Mouse (Mus musculus) bone marrow, adult 2 months (tissue): ENCODE data around the gene Olfr1392.

ENCODE experiments used
- CTCF ChIP-seq: fragments of 200-500 bp; IDR thresholded peaks from 2 replicates; pipeline ENCODE4 v1.5.1; 2011; ENCODE audit warnings: low read length, control low read depth; ENCODE audit not compliant: control insufficient read depth, insufficient read depth
- POLR2A ChIP-seq: fragments of 200-500 bp; IDR thresholded peaks from 2 replicates; pipeline ENCODE4 v1.6.1; 2011; ENCODE audit warnings: low read depth, mild to moderate bottlenecking, control low read depth, low read length, borderline replicate concordance; ENCODE audit not compliant: control insufficient read depth

GRCm38 (mm10) chr11:49237532-49237931 lies 47.5 kb upstream of the Olfr1392 start:
- no peak for TF ChIP-seq POLR2A
- no peak for TF ChIP-seq CTCF
